Mouse (Mus musculus): ENCODE measurements at regions not wholly inside any gene's neighbourhood (a gene's known extent, or its start where the extent isn't known, plus 50 kb on each side); places are given as distances from the start of the nearest gene placed in this dataset.

DNA sequence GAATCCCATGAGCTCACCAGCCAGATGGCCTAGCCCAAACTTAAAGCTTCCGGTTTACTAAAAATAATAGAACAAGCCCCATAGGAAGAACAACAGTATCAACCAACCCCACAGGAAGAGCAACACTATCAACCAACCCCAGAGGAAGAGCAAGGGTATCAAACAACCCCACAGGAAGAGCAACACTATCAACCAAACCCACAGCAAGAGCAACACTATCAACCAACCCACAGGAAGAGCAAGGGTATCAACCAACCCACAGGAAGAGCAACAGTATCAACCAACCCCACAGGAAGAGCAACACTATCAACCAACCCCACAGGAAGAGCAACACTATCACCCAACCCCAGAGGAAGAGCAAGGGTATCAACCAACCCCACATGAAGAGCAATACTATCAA, 59.0 kb upstream of the 1700016C15Rik start:
- TF ChIP-seq POLR2A (IDR thresholded peaks at IDR 0.05; ENCODE audit: extremely low read depth, insufficient read depth, low read length) (no peak), CTCF (IDR thresholded peaks at IDR 0.05; ENCODE audit: extremely low read depth, insufficient read depth, low read length) (no peak)

Data from cortical plate, adult 2 months (tissue).